Mouse (Mus musculus) limb, embryonic 12.5 days (tissue): ENCODE results near the gene Rrp15. TPM values are rescaled to one million over a fixed set of nuclear protein-coding genes. Genes with fewer than 3 reads are reported as not detected.
"Not testable (repeated sequence)": the region's sequence is repeated elsewhere in the genome, so short reads cannot be mapped to it uniquely, and the experiment has no call there.

Experiments used
- ATAC-seq: fragments of 200-750 bp; cut with Nextera tagmentation; 2 replicates; pipeline ENCODE4 v1.8.0; 2017; ENCODE audit warnings: low read depth, moderate TSS enrichment; ENCODE audit not compliant: insufficient number of reproducible peaks, insufficient read depth, low FRiP score, low TSS enrichment
- H3K27ac ChIP-seq: fragments of 300-500 bp; sonication (generic); 2 replicates; pipeline ENCODE4 v1.5.1; 2016; ENCODE audit warnings: mild to moderate bottlenecking, moderate library complexity
- H3K27me3 ChIP-seq: fragments of 300-500 bp; sonication (generic); 2 replicates; pipeline ENCODE4 v1.6.1; 2016; ENCODE audit warnings: mild to moderate bottlenecking, moderate library complexity
- H3K36me3 ChIP-seq: fragments of 300-500 bp; sonication (generic); 2 replicates; pipeline ENCODE4 v1.6.1; 2016; ENCODE audit warnings: mild to moderate bottlenecking, moderate library complexity
- H3K4me1 ChIP-seq: fragments of 300-500 bp; sonication (generic); replicated peaks from 2 replicates; pipeline ENCODE4 v1.6.1; 2016
- H3K4me2 ChIP-seq: fragments of 300-500 bp; sonication (generic); 2 replicates; pipeline ENCODE4 v1.6.1; 2016; ENCODE audit warnings: mild to moderate bottlenecking, moderate library complexity
- H3K4me3 ChIP-seq: fragments of 300-500 bp; sonication (generic); replicated peaks from 2 replicates; pipeline ENCODE4 v1.5.1; 2016; ENCODE audit warnings: mild to moderate bottlenecking
- H3K9ac ChIP-seq: fragments of 300-500 bp; sonication (generic); replicated peaks from 2 replicates; pipeline ENCODE4 v1.6.1; 2016; ENCODE audit warnings: mild to moderate bottlenecking, moderate library complexity
- H3K9me3 ChIP-seq: fragments of 300-500 bp; sonication (generic); 2 replicates; pipeline ENCODE4 v1.6.1; 2016; ENCODE audit warnings: mild to moderate bottlenecking, moderate library complexity
- WGBS: fragments of 180-500 bp; shearing (Covaris S2); methylation state at CpG from one replicate; pipeline ENCODE4 v1.1.7; 2016; 5-methylcytosine and 5-hydroxymethylcytosine counted together
- polyA plus RNA-seq: library from polyadenylated mRNA; unstranded; fragments of >200 nt; fragmentation: Nextera tagmentation; extraction: Ambion mirVana; gene quantifications from 2 replicates; pipeline ENCODE4 v1.2.1, GENCODE M21; 2016

Gene Rrp15
- 77.2 and 77.8 TPM in 2 replicates for polyA plus RNA-seq

GRCm38 (mm10) chr1:186748724-186749653, at the start of gene Rrp15:
Gene Rrp15, minus strand, starts transcription at chr1:186749358.
- peak; percentile 88 for ATAC-seq
- peak within 1 kb of the TSS; percentile 78 for H3K4me3 ChIP-seq
- no peaks in the 10 kb centered on the region; the same call in 1 of the 2 replicates for H3K36me3 ChIP-seq
- no peaks in the 10 kb centered on the region for H3K27me3 ChIP-seq
- no peaks in the 10 kb centered on the region for H3K9me3 ChIP-seq
- H3K27ac ChIP-seq: peak within 1 kb of the TSS; percentile 78
- H3K4me1 ChIP-seq: peaks cover 16% of the 10 kb centered on the region
- H3K4me2 ChIP-seq: peak within 1 kb of the TSS; percentile 72
- under 1% methylated on average over 46 of the region's 46 CpGs for WGBS
- H3K9ac ChIP-seq: peak within 1 kb of the TSS; percentile 83

- H3K4me1 ChIP-seq: 0 out of 2 replicates have a peak, but pooled peaks cover 6% of the 10 kb centered on the region
- H3K4me2 ChIP-seq: no peak overlapping the region
- H3K4me3 ChIP-seq: no peak overlapping the region
- H3K9me3 ChIP-seq: no peaks in the 10 kb centered on the region
- ATAC-seq: no peak
- 21% methylated on average over 6 of the region's 6 CpGs for WGBS
- H3K36me3 ChIP-seq: no peaks in the 10 kb centered on the region
- H3K27ac ChIP-seq: no peak overlapping the region
- H3K9ac ChIP-seq: no peak overlapping the region
- H3K27me3 ChIP-seq: no peaks in the 10 kb centered on the region
Measured at GRCm38 (mm10) chr1:186797991-186798390, 48.8 kb upstream of the Rrp15 start.

GRCm38 (mm10) chr1:186785359-186785758, 36.2 kb upstream of the Rrp15 start:
- 82% methylated on average over 4 of the region's 4 CpGs for WGBS
- no peak for ATAC-seq
- H3K36me3 ChIP-seq: no peaks in the 10 kb centered on the region
- no peak overlapping the region for H3K27ac ChIP-seq
- H3K4me3 ChIP-seq: no peak overlapping the region
- H3K4me1 ChIP-seq: no peaks in the 10 kb centered on the region
- H3K4me2 ChIP-seq: no peak overlapping the region
- H3K9me3 ChIP-seq: no peaks in the 10 kb centered on the region
- no peak overlapping the region for H3K9ac ChIP-seq
- no peaks in the 10 kb centered on the region for H3K27me3 ChIP-seq

DNA sequence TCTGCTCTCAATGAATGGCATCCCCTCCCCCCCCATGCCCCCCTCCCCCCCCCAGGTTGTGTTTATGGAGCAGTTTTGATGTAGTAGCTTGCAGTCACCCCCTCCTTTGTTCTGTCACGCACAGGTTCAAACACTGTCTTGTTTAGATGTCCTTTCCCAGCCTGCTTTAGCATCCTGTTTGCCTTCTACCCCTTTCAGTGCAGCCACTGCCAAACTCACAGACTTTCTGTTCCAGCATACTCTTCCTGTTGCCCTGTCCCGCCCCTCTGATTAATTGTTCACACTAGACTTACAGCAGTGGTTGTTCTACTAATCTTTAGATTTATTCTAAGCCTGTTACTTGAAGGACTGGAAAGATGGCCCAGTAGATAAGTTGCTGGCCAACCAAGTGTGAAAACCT, 31.7 kb upstream of the Rrp15 start:
- 61% methylated on average over 2 of the region's 2 CpGs for WGBS

DNA sequence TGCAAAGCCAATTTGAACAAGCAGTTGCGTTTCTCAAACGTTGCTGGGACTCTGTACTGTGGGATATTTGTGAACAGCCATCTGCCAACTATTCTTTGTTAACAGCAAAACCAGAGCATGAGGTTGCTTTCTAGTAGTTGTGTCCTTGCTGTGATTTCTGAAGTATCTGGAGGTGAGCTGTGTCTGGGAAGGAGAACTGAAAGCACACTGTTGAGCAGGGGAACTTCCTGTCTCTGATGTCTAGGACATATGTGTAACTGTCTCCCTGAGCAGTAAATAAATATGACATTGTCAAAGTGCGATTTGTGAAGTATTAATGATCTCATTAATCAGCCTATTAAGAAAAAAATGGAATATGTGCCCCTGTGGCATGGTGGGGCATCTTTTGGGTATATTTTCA, 24.0 kb upstream of the Rrp15 start:
- Histone ChIP-seq H3K27me3 (no peaks in the 10 kb centered on the region), H3K4me2 (no peak overlapping the region), H3K4me3 (no peak overlapping the region), H3K36me3 (no peaks in the 10 kb centered on the region), H3K27ac (no peak overlapping the region), H3K4me1 (no peaks in the 10 kb centered on the region), H3K9me3 (no peaks in the 10 kb centered on the region), H3K9ac (no peak overlapping the region)
- 71% methylated on average over 3 of the region's 3 CpGs for WGBS
- ATAC-seq: no peak

More for the DNA sequence above, 31.7 kb upstream of the Rrp15 start:
- Histone ChIP-seq H3K27ac (no peak overlapping the region), H3K4me1 (no peaks in the 10 kb centered on the region), H3K27me3 (no peaks in the 10 kb centered on the region), H3K4me2 (no peak overlapping the region), H3K9ac (no peak overlapping the region), H3K4me3 (no peak overlapping the region), H3K9me3 (no peaks in the 10 kb centered on the region), H3K36me3 (no peaks in the 10 kb centered on the region)
- no peak for ATAC-seq

GRCm38 (mm10) chr1:186772547-186773077, 23.5 kb upstream of the Rrp15 start:
- Histone ChIP-seq H3K4me2 (no peak overlapping the region), H3K4me1 (no peaks in the 10 kb centered on the region), H3K4me3 (no peak overlapping the region), H3K9ac (no peak overlapping the region), H3K36me3 (no peaks in the 10 kb centered on the region), H3K27me3 (no peaks in the 10 kb centered on the region), H3K27ac (no peak overlapping the region), H3K9me3 (no peaks in the 10 kb centered on the region)
- ATAC-seq: no peak
- 70% methylated on average over 8 of the region's 8 CpGs for WGBS

DNA sequence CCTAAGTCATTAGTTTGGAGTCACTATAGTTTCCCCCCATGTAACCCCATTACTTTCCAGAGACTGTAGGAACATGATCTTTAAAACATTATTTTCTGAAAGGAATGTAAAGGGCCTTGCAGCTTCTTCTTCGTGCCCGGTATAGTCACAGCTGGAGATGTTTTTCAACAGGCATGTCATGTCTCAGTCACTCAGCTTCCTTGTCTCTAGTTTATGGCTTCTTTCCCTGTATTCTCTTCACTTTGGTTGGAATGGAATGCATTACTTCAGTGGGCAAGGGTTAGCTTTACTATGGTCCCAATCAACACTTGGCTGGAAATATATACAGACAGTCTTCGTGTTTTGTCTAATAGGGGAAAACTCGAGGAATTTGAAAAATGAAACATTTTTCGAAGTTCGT, 22.8 kb upstream of the Rrp15 start:
- no peaks in the 10 kb centered on the region for H3K27me3 ChIP-seq
- no peaks in the 10 kb centered on the region for H3K36me3 ChIP-seq
- H3K4me2 ChIP-seq: no peak overlapping the region
- no peak overlapping the region for H3K4me3 ChIP-seq
- H3K9me3 ChIP-seq: no peaks in the 10 kb centered on the region
- no peak for ATAC-seq
- H3K9ac ChIP-seq: no peak overlapping the region
- WGBS: 81% methylated on average over 6 of the region's 6 CpGs
- no peak overlapping the region for H3K27ac ChIP-seq
- no peaks in the 10 kb centered on the region for H3K4me1 ChIP-seq

- 75% methylated on average over 5 of the region's 5 CpGs for WGBS
Measured at GRCm38 (mm10) chr1:186770659-186771058, 21.5 kb upstream of the Rrp15 start.

GRCm38 (mm10) chr1:186768392-186768791, 19.2 kb upstream of the Rrp15 start:
- H3K9ac ChIP-seq: no peak overlapping the region
- H3K4me1 ChIP-seq: no peaks in the 10 kb centered on the region
- no peaks in the 10 kb centered on the region for H3K27me3 ChIP-seq
- no peak for ATAC-seq
- WGBS: 82% methylated on average over 1 of the region's 1 CpGs
- no peak overlapping the region for H3K4me2 ChIP-seq
- no peaks in the 10 kb centered on the region for H3K36me3 ChIP-seq
- H3K9me3 ChIP-seq: no peaks in the 10 kb centered on the region
- H3K27ac ChIP-seq: no peak overlapping the region
- no peak overlapping the region for H3K4me3 ChIP-seq

More at GRCm38 (mm10) chr1:186770659-186771058, 21.5 kb upstream of the Rrp15 start:
- no peak for ATAC-seq
- Histone ChIP-seq H3K36me3 (no peaks in the 10 kb centered on the region), H3K27me3 (no peaks in the 10 kb centered on the region), H3K9me3 (no peaks in the 10 kb centered on the region), H3K9ac (no peak overlapping the region), H3K27ac (no peak overlapping the region), H3K4me1 (no peaks in the 10 kb centered on the region), H3K4me3 (no peak overlapping the region), H3K4me2 (no peak overlapping the region)

DNA sequence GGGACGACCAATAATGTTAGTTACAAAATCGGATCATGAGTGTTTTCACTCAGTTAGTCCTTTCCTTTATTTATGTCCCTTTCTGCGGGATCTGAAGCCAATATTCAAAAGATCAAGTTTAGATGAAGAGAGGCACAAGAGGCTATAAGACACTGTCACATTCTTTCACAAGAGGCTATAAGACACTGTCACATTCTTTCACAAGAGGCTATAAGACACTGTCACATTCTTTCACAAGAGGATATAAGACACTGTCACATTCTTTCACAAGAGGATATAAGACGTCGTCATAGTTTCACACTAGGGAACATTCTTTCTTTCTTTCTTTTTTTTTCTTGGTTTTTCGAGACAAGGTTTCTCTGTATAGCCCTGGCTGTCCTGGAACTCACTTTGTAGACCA, 14.3 kb upstream of the Rrp15 start:
- not testable (repeated sequence) for H3K27ac ChIP-seq, H3K4me2 ChIP-seq, H3K9ac ChIP-seq, H3K4me3 ChIP-seq, H3K36me3 ChIP-seq, ATAC-seq, H3K4me1 ChIP-seq, H3K9me3 ChIP-seq, H3K27me3 ChIP-seq
- WGBS: 73% methylated on average over 6 of the region's 6 CpGs

DNA sequence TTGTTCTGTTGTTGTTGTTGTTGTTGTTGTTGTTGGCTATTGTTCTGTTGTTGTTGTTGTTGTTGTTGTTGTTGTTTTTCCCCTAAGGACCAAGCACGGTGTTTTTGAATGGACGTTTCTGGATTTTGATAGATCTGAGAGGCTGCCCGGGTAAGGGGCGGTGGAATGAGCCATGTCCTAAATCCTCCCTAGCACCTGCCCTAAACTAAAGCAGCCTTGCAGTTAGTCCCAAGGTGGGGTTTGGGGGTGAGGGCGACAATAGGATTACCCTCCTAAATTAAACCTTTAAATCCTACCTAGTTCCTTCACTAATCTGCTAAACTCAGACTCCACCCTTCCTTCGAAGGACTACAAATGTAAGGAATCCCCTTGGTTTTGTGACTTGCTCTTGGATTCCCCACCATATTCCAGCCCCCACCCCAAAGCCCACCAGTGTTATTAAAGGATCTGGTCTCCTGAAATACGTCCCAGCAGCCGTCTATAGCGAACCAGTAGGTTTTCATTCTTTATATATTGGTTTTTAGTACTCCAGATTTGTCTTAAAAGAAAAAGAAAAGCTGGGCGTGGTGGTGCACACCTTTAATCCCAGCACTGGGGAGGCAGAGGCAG, 621 bp upstream of the Rrp15 start:
- H3K27me3 ChIP-seq: no peaks in the 10 kb centered on the region
- H3K36me3 ChIP-seq: no peaks in the 10 kb centered on the region; the same call in 1 of the 2 replicates
- peak overlapping the region; percentile 72 for H3K4me2 ChIP-seq
- peak overlapping the region; percentile 83 for H3K9ac ChIP-seq
- peak overlapping the region; percentile 78 for H3K4me3 ChIP-seq
- 36% methylated on average over 10 of the region's 10 CpGs for WGBS
- peak; percentile 67 for ATAC-seq
- peaks cover 16% of the 10 kb centered on the region for H3K4me1 ChIP-seq
- H3K27ac ChIP-seq: peak overlapping the region; percentile 78; the same call in 1 of the 2 replicates
- H3K9me3 ChIP-seq: no peaks in the 10 kb centered on the region
